Mouse (Mus musculus) heart, postnatal 0 days (tissue): Measurements from ENCODE around the gene Endou. TPM values are rescaled to one million over a fixed set of nuclear protein-coding genes. Genes with fewer than 3 reads are reported as not detected.

Source experiments
- ATAC-seq: fragments of 200-750 bp; cut with Nextera tagmentation; 2 replicates; pipeline ENCODE4 v1.8.0; 2017; ENCODE audit warnings: low read depth, moderate number of reproducible peaks, moderate library complexity; ENCODE audit not compliant: insufficient read depth
- DNase-seq: peaks from one replicate; pipeline ENCODE4 v3.0.0-alpha.2; 2016; ENCODE audit warnings: low spot score
- H3K27ac ChIP-seq: fragments of 300-500 bp; sonication (generic); 2 replicates; pipeline ENCODE4 v1.5.1; 2014; ENCODE audit warnings: low read depth, mild to moderate bottlenecking
- H3K27me3 ChIP-seq: fragments of 300-500 bp; sonication (generic); 2 replicates; pipeline ENCODE4 v1.6.1; 2014; ENCODE audit warnings: low read length, mixed read lengths; ENCODE audit not compliant: control insufficient read depth, insufficient read depth
- H3K36me3 ChIP-seq: fragments of 300-500 bp; sonication (generic); replicated peaks from 2 replicates; pipeline ENCODE4 v1.6.1; 2014; ENCODE audit warnings: low read length, mixed read lengths; ENCODE audit not compliant: control insufficient read depth, insufficient read depth
- H3K4me1 ChIP-seq: fragments of 300-500 bp; sonication (generic); 2 replicates; pipeline ENCODE4 v1.6.1; 2014; ENCODE audit warnings: antibody characterized with exemption; ENCODE audit not compliant: control insufficient read depth, insufficient read depth
- H3K4me2 ChIP-seq: fragments of 300-500 bp; sonication (generic); 2 replicates; pipeline ENCODE4 v1.6.1; 2014; ENCODE audit warnings: low read depth, mild to moderate bottlenecking, low read length, moderate library complexity
- H3K4me3 ChIP-seq: fragments of 300-500 bp; sonication (generic); 2 replicates; pipeline ENCODE4 v1.5.1; 2014; ENCODE audit warnings: low read depth, low read length
- H3K9ac ChIP-seq: fragments of 300-500 bp; sonication (generic); replicated peaks from 2 replicates; pipeline ENCODE4 v1.6.1; 2014; ENCODE audit warnings: low read depth, low read length, mixed read lengths
- H3K9me3 ChIP-seq: fragments of 300-500 bp; sonication (generic); replicated peaks from 2 replicates; pipeline ENCODE4 v1.6.1; 2016; ENCODE audit warnings: low read length; ENCODE audit not compliant: control insufficient read depth
- CTCF ChIP-seq: IDR thresholded peaks from 2 replicates; pipeline ENCODE4 v1.5.1; 2016; ENCODE audit warnings: antibody characterized with exemption, control low read depth, low read depth
- EP300 ChIP-seq: IDR thresholded peaks from 2 replicates; pipeline ENCODE4 v1.6.1; 2016; ENCODE audit warnings: antibody characterized with exemption, low read depth
- WGBS: fragments of 180-500 bp; shearing (Covaris S2); extraction: QIAGEN DNeasy Blood & Tissue Kit; methylation state at CpG from one replicate; pipeline ENCODE4 v1.1.7; 2014; 5-methylcytosine and 5-hydroxymethylcytosine counted together
- polyA plus RNA-seq: library from polyadenylated mRNA; unstranded; fragments of >200 nt; fragmentation: Nextera tagmentation; extraction: Ambion mirVana; gene quantifications from 2 replicates; pipeline ENCODE4 v1.2.1, GENCODE M21; 2015
- total RNA-seq: library from RNA; depleted of rRNA; stranded (reverse); fragments of >200 nt; gene quantifications from 2 replicates; pipeline ENCODE4 v1.2.3, GENCODE M21; 2014; ENCODE audit warnings: low replicate concordance

Endou gene
- total and polyA plus RNA-seq, 2 experiments from 2014 or later: 0.95 to 5.6 TPM

DNA sequence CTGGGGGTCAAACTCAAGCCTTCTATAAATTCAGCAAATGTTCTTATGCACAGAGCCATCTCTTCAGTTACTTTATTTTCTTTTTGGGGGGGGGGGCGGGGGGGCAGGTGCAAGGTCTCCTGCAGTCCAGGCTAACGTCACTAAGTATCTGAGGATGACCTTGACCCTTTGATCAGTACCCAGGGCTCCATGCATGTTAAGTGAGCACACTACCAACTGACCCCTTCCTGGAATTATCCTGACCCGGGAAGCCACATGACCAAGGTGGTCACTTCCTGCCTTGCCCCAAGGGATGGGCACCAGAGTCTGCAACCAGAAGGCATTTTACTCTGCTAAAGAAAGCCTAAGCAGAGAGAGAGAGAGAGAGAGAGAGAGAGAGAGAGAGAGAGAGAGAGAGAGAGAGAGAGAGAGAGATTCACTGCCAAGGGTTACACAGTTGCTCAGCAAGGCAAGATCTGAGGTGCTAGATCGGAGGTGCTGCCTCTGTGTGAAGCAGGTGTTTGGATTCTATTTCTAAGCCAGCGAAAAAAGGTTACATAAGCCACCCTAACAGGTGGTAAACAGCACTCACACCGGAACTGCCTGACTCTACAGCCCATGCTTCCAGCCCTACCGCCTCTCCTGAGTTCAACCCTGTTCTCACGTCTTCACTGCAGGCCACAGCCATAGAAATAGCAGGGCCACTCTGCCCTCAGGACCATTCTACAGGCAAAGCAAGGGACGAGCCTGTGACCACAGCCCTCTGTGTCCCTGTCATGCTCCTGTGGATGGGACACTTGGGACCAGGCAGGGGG lies 32.3 kb upstream of the Endou start:
- DNase-seq (no peak), ATAC-seq (no peak)
- H3K36me3 ChIP-seq: peaks cover 24% of the 10 kb centered on the region
- WGBS: 64% methylated on average over 9 of the region's 9 CpGs
- no peak overlapping the region for H3K27ac ChIP-seq
- H3K9me3 ChIP-seq: no peaks in the 10 kb centered on the region
- H3K4me3 ChIP-seq: no peak overlapping the region
- no peaks in the 10 kb centered on the region for H3K4me1 ChIP-seq
- no peak overlapping the region for H3K9ac ChIP-seq
- no peaks in the 10 kb centered on the region for H3K27me3 ChIP-seq
- H3K4me2 ChIP-seq: peak overlapping the region; percentile 24
- TF ChIP-seq CTCF (no peak), EP300 (no peak)

DNA sequence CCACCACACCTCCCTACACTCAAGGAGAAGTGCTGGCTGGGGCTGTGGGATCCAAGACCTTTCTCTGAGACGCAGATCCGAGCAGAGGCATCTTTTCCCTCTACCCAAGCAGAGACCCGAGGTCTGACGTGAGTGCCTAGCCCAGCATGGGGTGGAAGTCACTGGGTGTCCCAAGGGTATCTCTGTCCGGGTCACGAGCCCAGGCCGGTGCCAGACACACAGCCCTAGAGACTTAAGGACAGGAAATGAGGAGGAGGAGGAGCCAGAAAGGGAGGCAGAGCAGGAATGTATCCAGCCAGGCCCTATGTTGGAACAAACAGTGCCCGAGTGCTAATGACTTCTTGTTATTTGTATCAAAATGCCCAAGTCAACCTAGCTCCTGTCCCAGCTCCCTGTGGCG lies 31.6 kb upstream of the Endou start:
- H3K4me1 ChIP-seq: no peaks in the 10 kb centered on the region
- DNase-seq (no peak), ATAC-seq (no peak)
- H3K27me3 ChIP-seq: no peaks in the 10 kb centered on the region
- peaks cover 31% of the 10 kb centered on the region for H3K36me3 ChIP-seq
- H3K27ac ChIP-seq: no peak overlapping the region
- 0 out of 2 replicates have a peak, but pooled peaks have one; percentile 28 for TF ChIP-seq EP300
- no peak for TF ChIP-seq CTCF
- no peak overlapping the region for H3K4me3 ChIP-seq
- no peaks in the 10 kb centered on the region for H3K9me3 ChIP-seq
- peak overlapping the region; percentile 7; the same call in 1 of the 2 replicates for H3K4me2 ChIP-seq
- H3K9ac ChIP-seq: no peak overlapping the region
- 50% methylated on average over 9 of the region's 9 CpGs for WGBS

DNA sequence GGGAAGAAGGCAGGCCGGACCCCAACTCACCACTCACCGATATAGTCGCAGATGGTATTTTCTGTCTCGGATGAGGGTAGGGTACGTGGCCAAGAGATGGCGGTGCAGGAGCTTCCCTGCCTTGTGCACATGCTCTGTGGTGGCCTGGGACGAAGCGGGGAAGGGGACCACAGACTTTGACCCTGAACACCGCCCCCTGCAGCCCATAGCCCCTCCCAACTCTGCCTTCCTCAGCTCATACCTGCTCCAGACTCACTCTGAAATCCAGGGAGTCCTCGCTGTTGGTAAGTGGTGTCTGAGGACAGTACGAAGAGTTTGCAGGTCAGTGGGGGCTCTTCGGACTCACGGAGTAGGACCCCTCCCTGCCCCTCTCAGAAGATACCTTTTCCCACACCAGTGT lies 30.3 kb upstream of the Endou start:
- no peak overlapping the region for H3K4me2 ChIP-seq
- H3K27me3 ChIP-seq: no peaks in the 10 kb centered on the region
- DNase-seq (no peak), ATAC-seq (no peak)
- no peak overlapping the region for H3K9ac ChIP-seq
- H3K9me3 ChIP-seq: no peaks in the 10 kb centered on the region
- TF ChIP-seq EP300: no peak
- no peak for TF ChIP-seq CTCF
- no peak overlapping the region for H3K4me3 ChIP-seq
- no peaks in the 10 kb centered on the region for H3K4me1 ChIP-seq
- H3K27ac ChIP-seq: no peak overlapping the region
- 74% methylated on average over 13 of the region's 13 CpGs for WGBS
- peaks cover 43% of the 10 kb centered on the region for H3K36me3 ChIP-seq

DNA sequence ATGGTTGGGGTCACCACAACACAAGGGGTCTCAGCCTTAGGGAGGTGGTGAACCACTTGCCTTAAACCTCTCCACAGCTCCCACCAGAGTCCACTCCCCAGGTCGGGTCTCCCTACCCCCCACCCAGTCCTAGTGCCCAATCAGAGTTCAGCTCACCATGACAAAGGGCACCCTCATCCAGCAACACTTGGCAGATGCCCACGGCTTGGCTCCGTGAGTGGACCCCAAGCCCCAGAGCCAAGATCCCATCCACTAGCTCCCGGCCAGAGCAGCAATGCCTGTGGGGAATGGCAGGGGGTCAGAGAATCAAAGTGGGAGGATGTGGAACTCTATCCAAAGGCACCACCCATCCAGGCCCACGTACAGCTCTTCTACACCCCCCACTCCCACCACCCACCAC lies 29.8 kb upstream of the Endou start:
- Histone ChIP-seq H3K27ac (no peak overlapping the region), H3K4me1 (no peaks in the 10 kb centered on the region), H3K9ac (no peak overlapping the region), H3K9me3 (no peaks in the 10 kb centered on the region), H3K4me3 (no peak overlapping the region), H3K36me3 (peaks cover 48% of the 10 kb centered on the region), H3K4me2 (no peak overlapping the region), H3K27me3 (no peaks in the 10 kb centered on the region)
- TF ChIP-seq EP300 (no peak), CTCF (no peak)
- WGBS: 70% methylated on average over 5 of the region's 5 CpGs
- ATAC-seq (no peak), DNase-seq (no peak)

DNA sequence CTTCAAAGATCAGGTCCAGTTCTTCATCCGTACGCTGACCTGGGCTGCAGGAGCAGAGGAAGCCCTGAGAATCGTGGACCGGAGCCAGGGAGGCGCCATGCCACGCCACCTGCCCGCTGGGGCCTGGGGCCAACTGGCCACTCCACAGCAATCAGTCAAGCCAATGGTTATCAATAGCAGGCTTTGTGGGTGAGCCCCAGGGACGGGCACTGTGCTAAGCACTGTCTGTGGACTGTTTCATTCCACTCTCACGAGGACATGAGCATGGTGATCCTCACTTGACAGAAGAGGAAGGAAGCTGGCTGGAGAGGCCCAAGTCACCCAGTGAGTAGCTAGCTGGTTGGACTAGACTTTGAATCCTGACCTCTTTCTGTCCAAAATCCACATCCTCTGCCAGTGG lies 28.9 kb upstream of the Endou start:
- H3K9me3 ChIP-seq: no peaks in the 10 kb centered on the region
- WGBS: 79% methylated on average over 9 of the region's 9 CpGs
- H3K4me3 ChIP-seq: no peak overlapping the region
- H3K36me3 ChIP-seq: peaks cover 48% of the 10 kb centered on the region
- H3K9ac ChIP-seq: no peak overlapping the region
- DNase-seq (no peak), ATAC-seq (no peak)
- H3K27me3 ChIP-seq: no peaks in the 10 kb centered on the region
- TF ChIP-seq EP300: no peak
- 0 out of 2 replicates have a peak, but pooled peaks cover 2% of the 10 kb centered on the region for H3K4me1 ChIP-seq
- H3K4me2 ChIP-seq: no peak overlapping the region
- H3K27ac ChIP-seq: no peak overlapping the region

DNA sequence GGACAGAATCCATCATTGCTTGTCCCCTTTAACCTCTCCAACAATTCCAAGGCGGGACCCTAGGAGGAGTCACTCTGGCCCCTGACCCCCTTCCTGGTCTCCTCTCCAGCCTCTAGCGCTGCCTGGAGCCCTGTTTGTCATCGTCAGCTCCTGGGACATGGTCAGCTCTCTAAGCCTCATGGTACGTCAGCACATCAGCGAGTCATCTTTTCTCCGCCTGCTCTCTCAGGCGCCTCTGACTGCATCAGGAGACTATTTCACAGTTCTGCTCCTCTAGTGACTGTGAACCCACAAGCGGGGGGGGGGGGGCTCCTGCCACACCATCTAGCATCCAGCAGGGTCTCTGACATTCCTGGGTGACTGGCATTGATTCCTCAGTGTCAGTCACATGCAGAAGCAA lies 24.2 kb upstream of the Endou start:
- H3K27ac ChIP-seq: no peak overlapping the region

More for the DNA sequence above, 24.2 kb upstream of the Endou start:
- H3K27me3 ChIP-seq: no peaks in the 10 kb centered on the region
- peaks cover 43% of the 10 kb centered on the region for H3K36me3 ChIP-seq
- DNase-seq: no peak
- no peak for ATAC-seq
- H3K4me2 ChIP-seq: no peak overlapping the region
- H3K9ac ChIP-seq: no peak overlapping the region
- 51% methylated on average over 8 of the region's 8 CpGs for WGBS
- H3K4me3 ChIP-seq: no peak overlapping the region
- no peaks in the 10 kb centered on the region for H3K9me3 ChIP-seq
- peaks cover 27% of the 10 kb centered on the region for H3K4me1 ChIP-seq
- no peak for TF ChIP-seq CTCF
- TF ChIP-seq EP300: no peak
